Mouse (Mus musculus) ovary, postnatal 10 days (tissue): ENCODE results near the gene Dusp16.

Experiments used
- DNase-seq: peaks from one replicate; pipeline ENCODE4 v3.0.0; 2022; ENCODE audit warnings: low spot score

The Dusp16 gene

DNA sequence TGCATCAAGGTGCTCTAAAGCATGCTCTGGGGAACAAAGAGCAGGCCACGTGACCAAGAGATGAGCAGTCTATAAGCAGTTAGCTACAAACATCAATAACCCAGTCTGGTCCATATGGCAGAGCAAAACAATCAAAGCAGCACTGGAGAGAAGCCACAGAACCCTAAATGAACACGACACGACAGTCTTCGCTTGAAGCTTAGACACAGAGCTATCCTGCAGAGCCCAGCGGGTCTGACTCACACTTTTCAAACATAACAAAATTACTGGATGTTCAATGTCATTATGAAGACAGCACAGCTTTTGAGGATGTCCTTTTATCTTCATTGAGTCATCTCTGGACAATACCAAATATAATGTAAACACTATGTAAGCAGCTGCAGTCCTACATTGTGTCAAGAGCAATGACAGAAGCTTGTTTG, 58.6 kb downstream of the Dusp16 start:
- no peak for DNase-seq

DNA sequence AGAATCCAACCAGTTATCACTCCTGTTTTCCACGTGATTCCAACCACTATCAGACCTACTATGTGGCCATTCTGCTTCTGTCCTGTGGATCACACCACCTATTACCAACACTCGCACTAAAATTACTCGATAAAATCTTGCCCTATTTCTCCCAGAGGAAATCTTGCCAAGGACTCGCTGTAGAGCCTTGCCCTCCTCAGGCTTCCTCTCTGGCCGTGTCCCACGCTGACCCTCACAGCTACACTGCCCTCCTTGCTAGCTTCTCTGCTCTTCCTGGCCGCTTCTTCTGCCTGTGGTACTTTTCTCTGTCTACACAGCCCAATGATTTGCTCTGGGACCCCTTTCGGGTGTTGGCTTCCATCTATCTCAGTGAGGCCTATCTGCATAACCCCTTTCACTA, 59.6 kb downstream of the Dusp16 start:
- DNase-seq, result no peak

DNA sequence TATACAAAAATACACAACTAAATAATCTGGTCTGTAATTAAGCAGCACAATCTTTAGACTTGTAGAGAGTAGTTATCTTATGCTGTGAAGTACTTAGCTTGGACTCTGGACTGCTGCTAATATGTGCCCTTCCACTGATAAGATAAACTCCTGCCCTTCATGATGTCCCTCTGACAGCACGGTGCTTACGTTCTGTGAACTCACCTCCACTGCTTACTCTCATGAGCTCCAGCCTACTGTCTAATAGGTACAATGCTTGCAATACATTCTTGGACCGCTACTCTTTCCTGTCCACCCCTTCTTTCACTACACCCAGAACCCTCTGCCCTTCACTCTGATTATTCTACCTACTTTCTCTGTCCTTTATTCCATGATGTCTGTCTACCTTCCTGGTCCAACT, 61.4 kb downstream of the Dusp16 start:
- DNase-seq, result no peak

DNA sequence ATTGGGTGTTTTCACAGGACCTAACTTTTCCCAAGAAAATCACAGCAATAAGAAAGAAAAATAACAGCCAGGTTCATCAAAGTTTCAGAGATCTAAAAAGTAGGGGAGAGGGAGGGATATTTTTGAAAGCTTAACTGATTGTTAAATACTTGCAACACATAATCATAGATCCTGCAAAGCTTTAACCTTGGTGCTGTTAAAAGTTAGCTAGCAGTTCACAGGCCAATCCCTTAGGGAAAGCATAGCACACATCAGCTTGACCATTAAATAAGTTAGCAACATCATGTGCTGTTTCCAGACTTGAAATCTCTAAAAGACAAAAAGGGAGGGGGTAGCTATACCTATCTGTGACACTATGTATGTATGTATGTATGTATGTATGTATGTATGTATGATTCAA, 67.0 kb downstream of the Dusp16 start:
- no peak for DNase-seq

DNA sequence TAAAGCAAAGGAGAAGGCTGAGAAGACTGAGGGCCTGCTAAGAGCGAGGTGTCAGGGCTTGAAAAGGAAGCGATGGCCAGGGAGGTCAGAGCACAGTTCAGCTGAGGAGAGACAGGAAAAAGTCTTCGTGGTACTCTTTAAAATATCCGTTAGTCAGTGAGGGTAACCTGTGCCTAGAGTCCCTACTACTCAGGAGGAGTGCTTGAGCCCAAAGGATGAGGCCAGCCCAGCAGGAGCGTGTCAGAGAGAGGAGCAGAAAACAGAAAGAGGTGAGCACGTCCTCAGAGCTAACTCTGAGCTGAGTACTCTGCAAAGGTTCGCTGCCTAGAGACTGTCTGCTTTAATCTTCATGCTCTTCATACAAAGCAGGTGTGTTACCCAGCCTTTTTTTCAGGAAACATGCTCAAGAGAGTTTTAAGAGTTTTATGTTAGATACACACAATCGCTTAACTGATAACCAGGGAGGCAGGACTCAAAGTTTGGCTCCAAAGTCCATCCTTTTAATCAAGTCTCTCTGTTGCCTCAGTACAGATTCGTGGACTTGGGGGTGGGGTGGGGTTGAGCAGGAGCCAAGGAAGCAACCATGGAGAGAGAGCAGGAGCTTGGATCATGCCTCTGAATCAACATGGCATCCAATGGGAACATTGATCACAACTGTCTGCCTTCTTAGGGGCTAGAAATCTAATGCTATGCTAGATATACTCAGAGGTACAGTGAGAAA, 68.4 kb downstream of the Dusp16 start:
- no peak for DNase-seq

DNA sequence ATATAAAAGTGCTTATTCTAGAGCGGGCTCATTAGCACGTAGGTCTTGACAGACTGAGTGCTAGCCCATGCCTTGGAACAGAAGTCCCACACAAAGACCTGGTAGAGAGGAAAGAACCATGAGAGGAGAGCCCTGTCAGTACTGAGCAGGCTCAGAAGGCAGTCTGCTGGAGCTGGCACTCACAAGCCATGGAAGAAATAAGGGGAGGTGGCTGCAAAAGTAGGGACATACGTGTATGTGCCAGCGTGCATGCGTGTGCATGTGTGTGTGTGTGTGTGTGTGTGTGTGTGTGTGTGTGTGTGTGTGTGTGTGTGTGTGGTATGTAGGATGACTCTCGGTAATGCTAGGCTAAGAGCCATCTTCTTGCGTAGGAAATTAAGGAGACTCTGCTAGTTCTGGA, 69.1 kb downstream of the Dusp16 start:
- no peak for DNase-seq

DNA sequence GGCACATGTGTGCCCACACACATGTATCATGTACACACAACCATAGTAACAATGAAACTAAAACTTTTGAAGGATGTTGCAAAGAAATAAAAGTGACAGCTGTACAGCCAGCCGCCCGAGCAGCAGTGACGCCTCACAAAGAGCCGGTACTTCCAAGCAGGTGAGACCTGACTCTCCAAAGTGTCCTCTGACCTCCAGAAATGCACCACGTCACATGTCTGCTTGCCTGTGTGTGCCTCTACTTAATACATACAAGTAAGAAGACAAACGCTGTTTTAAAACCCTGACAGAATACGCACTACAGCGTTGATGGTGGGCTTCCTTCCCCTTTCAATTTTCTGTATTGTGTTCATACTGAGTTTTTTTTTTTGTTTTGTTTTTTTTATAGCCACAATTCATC, 69.5 kb downstream of the Dusp16 start:
- DNase-seq, result no peak

DNA sequence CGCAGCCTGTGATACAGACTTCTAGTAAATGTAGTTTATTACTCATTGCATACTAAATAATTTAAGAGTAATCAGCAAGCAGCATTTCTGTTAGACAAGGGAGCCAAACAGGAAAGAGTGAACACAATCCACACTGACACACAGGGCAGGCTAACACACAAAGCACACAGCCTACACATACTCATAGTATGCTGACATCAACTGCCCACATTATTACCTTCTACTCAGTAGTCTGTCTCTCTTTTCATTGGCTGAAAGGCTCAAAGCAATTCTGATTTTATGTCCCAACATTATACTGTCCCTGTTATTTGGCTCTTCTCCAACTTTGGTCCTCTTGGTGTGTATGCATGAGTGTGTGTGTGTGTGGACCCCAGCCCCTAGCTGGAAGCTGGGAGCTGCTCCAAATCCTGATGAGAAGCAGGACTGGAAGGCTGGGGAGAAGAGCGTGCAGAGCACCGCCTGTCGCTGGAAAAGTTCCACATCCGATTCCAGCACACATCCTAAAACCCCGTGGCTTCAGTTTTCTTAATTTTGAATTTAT, 70.6 kb downstream of the Dusp16 start:
- no peak for DNase-seq

DNA sequence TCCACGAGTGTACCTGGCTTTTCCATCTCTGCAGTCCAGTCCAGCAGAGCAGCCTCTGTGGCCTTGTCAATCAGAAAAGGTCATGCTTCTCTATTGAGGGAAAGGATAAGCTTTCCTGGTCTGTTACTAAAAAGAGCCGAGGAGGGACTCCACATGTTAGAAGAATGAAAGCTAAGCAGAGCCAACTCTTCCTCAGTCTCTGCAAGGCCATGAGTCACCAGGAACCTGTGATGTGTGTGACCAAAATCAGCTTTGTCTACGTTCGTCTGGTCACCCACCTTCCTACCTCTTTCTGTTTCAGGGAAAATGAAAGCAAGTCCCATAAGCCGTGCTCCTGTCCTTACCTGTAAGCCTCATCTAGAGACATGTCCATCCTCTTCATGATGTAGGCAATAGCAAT, 72.3 kb downstream of the Dusp16 start:
- no peak for DNase-seq

DNA sequence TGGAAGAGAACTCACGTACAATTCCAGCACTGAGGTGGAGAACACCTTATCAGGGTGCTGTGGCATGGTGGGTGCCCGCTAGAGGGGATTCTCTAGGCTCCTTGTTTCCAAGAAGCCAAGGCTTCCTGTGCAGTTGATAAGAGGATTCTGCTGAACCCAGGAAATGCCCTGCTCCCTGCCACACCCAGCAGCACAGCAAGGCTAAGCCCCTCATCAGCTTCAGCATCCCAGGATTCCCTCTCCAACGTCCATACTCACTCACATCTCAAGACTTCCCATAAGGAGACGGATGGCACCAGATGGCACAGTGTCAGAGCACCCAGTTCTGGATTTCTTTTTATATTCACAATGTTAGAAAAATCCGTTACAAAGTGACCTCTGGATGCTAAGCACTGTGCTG, 73.3 kb downstream of the Dusp16 start:
- no peak for DNase-seq

DNA sequence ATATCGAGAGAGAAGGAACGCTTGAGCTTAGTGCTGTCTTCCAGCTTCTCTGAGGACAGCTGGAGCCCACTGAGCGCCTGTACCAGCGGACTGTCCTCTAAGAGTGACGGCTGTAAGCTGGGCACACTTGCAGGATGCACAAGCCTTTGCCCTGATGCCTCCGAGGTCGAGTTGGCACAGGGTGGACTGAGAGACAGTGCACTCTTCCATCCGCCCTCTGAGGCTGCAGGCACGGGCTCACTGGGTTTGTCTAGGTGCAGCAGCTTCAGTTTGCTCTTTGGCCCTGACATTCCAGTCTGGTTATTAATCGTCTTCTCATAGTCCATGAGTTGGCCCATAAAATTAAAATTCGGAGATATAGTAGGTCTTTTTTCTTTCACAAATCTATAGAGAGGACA, 73.8 kb downstream of the Dusp16 start:
- DNase-seq, result no peak

DNA sequence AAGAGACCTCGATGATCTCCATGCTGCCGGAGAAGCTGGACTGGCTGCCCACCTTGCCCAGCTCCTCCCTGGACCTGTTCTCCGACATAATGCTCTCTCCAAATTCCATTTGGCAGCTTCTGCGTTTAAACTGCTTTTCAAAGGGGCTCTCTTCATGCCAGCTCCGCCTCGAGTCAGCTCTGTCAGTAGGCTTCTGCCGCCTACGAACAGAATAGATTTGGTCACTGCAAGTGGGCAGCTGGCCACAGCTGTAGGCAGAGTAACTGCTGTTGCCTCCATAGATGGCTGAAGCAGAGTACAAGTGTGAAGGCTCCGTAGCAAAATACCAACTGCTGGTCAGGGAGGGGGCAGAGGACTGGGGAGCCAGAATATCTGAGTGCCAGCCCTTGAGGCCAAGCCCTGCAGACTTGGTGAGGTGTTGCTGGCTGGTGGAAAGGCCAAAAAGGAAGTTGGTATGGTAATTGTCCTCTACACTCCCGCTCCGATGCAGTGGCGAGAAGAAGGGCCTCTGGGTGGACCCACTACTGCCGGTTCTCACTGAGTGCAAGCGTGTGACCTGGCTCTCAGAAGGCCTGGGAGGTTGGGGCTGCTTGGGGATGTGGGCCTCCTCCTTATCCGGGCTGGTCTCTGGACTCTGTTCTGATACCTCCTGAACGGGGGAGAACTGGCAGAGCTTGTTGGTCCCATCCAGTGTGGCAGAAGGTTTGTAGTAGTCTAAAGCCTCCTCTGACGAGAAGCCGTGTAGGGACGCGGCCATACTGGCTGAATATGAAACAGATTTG, 74.3 kb downstream of the Dusp16 start:
- no peak for DNase-seq

DNA sequence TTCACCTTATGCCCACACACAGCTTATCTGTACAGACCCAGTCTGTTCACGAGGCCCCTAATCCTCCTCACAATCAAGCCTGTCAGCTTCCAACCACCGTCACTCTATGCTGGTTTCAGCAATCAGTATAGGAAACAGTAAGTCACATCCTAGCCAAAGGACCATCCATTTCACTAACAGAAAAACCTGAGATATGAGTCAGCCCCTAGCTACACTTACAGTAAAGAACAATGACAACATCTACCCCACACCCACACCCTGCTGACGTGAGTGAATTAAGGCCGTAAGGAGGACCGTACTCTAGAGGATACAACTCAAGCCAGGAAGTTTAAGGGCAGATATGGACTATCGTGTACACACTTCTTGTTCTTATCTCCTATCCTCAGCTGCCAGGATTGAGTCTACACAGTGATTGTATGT, 76.2 kb downstream of the Dusp16 start:
- no peak for DNase-seq

DNA sequence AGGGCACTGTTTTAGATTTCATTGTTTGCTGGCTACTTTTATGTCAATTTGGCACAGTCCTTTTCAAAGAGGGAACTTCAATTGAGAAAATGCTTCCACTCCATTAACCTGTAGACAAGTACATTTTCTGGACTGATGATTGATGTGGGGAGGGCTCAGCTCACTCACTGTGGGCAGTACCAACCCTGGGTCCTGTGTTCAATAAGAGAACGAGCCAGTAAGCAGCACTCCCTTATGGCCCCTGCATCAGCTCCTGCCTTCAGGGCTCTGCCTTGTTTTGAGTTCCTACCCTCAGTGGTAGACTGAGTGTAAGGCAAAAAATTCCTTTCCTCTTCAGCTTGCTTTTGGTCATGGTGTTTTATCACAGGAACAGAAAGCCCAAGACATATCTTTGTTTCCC, 78.5 kb downstream of the Dusp16 start:
- no peak for DNase-seq

DNA sequence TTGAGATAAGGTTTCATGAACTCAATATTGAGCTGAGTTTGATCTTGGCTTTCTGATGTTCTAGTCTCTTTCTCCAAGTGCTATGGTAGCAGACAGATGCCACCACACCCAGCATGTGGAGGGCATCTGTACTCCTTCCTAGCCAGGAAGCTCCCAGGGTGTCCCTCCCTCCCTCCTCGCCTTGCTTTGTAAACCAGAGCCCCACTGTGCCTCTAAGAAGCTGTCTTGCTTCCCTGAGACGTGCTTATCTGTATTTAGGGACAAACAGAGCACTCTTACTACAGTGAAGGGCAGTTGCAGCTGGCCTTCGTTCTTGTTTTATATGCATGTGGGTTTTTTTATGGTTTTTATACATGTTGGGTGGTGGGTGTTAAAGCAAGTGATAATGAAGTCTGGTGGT, 79.1 kb downstream of the Dusp16 start:
- no peak for DNase-seq

DNA sequence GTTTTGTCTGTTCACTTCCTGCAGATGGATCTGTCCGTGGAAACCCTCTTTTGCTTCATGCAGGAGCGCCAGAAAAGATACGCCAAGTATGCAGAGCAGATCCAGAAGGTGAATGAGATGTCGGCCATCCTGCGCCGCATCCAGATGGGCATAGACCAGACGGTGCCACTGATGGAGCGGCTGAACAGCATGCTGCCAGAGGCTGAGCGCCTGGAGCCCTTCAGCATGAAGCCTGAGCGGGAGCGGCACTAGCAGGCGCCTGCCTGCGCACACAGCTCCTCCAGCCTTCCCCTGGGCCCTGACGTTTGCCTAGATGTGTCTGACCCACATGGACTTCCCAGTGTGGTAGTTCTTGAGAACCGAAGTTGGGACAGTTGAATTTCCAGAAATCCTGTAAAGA, 82.4 kb downstream of the Dusp16 start:
- no peak for DNase-seq

DNA sequence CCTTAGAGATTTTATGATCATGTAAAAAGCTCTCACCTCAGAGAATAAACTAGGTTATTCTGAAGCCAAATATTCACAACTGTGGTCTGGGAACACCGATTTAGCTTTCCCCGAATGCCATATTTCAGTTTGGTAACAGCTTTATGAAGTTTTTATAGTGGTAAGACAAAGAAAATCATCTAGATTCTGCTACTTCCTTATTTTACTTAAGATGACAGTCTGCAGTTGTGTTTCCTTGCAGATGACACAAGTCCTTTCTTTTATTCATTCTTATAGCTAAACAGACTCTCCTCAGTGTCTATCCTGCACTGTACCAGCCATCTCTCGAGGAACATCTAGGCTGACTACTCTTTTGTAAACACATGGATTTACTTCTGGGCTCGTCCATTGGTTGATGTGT, 86.0 kb downstream of the Dusp16 start:
- no peak for DNase-seq

DNA sequence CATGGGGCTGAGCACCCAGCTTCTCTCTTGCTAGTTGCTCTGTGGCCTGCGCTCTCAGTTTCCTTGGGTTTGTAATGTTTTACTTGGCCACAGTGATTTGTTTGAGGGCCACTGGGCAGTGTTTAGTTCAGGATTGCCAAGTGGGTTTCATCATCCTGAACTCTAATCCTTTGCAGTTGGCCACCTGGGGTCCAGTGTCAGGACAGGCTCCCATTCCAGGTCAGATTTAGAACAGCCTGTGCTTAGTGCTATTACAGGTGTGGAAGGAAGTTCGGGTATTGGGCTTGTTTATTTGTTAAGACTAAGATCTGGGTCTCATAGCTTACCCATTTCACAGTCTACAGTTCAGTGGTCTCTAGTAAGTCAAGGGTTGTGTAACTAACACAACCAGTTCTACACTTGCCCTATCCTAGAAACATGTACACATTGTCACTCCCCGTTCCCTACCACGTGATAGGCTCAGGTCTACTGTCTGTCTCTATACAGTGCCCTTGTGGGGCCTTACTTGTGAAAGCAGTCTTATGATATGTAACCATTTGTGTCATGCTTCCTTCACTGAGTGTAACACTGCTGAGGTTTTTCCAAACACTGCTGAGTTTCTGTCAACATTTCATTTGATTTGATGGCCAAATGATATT, 89.3 kb downstream of the Dusp16 start:
- DNase-seq, result no peak

DNA sequence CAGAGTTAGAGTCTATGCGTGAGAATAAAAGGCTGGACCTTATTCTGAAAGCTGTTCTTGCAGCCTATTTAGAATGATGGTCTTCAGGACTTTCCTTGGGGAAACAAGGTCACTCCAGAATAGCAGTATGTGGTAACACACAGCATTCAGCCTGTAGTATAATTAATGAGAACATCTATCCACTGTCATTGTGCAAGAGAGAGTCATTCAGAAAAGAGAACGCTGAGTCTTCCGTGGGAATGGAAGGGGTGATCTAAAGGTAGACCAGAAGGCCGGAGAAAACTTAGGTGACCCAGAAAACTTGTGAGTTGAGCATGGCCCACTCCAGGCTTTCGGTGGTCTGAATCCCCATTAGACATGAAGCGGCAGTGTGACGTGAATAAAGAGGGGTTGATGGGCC, 90.2 kb downstream of the Dusp16 start:
- no peak for DNase-seq

DNA sequence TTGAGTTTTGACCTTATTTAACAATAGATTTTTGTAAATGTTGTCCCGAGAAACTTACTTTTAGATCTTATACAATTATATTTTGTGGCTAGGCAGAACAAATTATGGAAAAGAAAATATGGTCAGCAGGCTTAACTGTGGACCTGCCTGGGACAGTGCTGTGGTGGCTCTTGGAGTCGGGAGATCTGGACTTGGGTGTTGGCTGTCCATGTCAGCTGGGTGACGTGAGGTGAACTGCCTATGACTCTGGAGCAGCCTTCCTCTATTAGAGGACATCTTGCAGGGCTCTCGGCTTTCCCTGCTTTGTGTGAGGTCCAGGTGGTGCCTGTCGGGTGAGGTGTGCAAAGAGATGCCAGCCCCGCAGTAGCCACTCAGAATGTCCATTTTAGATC, 91.2 kb downstream of the Dusp16 start:
- DNase-seq, result no peak

DNA sequence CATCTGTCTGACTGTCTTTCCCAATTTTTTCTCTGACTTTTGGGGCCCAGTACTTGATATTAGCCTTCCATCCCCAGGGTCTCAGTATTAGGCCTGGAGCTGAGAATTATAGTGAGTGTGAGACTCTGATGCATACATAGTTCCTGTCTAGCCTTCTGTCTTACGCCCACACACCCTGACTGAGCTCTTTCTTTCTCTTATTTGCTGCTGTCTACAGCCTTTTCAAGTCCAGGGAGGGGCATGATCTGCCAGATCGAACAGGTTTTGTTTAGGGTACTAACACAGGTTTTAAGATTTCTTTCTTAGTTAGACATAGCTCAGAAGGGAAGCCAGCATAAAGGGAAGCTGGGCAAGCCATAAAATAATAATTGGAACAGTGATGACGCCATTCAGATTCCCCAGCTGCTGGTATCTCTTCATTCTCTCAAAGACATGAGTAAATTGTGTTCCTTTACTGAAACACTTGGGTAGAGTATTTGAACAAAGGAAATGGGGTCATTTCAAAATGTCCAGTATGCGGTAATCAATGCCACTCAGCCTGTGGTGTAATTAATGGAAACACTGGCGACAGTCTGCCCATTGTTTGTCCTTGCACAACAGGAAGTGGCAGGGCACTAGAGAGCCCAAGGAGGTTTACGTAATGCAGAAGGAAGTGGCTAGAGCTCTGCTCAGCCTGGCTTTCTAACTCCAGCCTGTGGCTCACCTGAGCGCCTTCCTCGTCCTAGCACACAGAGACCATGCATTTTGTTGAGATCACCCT, 91.8 kb downstream of the Dusp16 start:
- DNase-seq, result no peak

DNA sequence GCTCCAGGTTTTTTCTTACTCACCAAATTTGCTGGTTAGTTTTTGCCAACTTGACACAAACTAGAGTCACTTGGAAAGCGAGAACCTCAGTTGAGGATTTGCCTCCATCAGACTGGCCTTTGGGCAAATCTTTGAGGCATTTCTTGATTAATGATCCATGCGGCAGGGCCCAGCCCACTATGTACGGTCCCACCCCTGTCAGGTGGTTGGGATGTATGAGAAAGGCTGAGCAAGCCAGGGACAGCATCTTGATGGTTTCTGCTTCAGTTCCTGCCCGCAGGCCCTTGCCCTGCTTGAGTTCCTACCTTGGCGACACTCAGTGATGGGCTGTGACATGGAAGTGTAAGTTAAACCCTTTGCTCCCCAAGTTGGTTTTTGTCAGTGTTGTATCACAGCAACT, 94.2 kb downstream of the Dusp16 start:
- no peak for DNase-seq
